Mouse (Mus musculus) neural tube, embryonic 11.5 days (tissue): Measurements from ENCODE around the gene 9130213A22Rik. TPM values are rescaled to one million over a fixed set of nuclear protein-coding genes. Genes with fewer than 3 reads are reported as not detected.
A peak's percentile ranks its signal among the peaks of the same experiment; 100 is the strongest.

Experiments
- ATAC-seq: fragments of 200-750 bp; cut with Nextera tagmentation; 2 replicates; pipeline ENCODE4 v1.8.0; 2017; ENCODE audit warnings: moderate number of reproducible peaks, mild to moderate bottlenecking, moderate TSS enrichment, moderate library complexity; ENCODE audit not compliant: insufficient read depth, low FRiP score, low TSS enrichment
- DNase-seq: peaks from one replicate; pipeline ENCODE4 v3.0.0-alpha.2; 2015; ENCODE audit warnings: low spot score
- H3K27ac ChIP-seq: fragments of 300-500 bp; sonication (generic); 2 replicates; pipeline ENCODE4 v1.5.1; 2014; ENCODE audit warnings: low read depth, mild to moderate bottlenecking, low read length
- H3K27me3 ChIP-seq: fragments of 300-500 bp; sonication (generic); 2 replicates; pipeline ENCODE4 v1.6.1; 2014; ENCODE audit warnings: mild to moderate bottlenecking, low read length, mixed read lengths; ENCODE audit not compliant: control insufficient read depth, insufficient read depth
- H3K36me3 ChIP-seq: fragments of 300-500 bp; sonication (generic); 2 replicates; pipeline ENCODE4 v1.6.1; 2014; ENCODE audit warnings: mild to moderate bottlenecking, low read length, moderate library complexity, mixed read lengths; ENCODE audit not compliant: control insufficient read depth, insufficient read depth
- H3K4me1 ChIP-seq: fragments of 300-500 bp; sonication (generic); 2 replicates; pipeline ENCODE4 v1.6.1; 2014; ENCODE audit warnings: low read length, mixed read lengths; ENCODE audit not compliant: control insufficient read depth, insufficient read depth
- H3K4me2 ChIP-seq: fragments of 300-500 bp; sonication (generic); 2 replicates; pipeline ENCODE4 v1.6.1; 2014; ENCODE audit warnings: low read depth, mild to moderate bottlenecking, moderate library complexity
- H3K4me3 ChIP-seq: fragments of 300-500 bp; sonication (generic); 2 replicates; pipeline ENCODE4 v1.5.1; 2014; ENCODE audit warnings: low read depth, low read length
- H3K9ac ChIP-seq: fragments of 300-500 bp; sonication (generic); 2 replicates; pipeline ENCODE4 v1.6.1; 2014; ENCODE audit warnings: mild to moderate bottlenecking, low read length
- H3K9me3 ChIP-seq: fragments of 300-500 bp; sonication (generic); 2 replicates; pipeline ENCODE4 v1.6.1; 2016; ENCODE audit warnings: low read length; ENCODE audit not compliant: control insufficient read depth
- WGBS: fragments of 180-500 bp; shearing (Covaris S2); extraction: QIAGEN DNeasy Blood & Tissue Kit; methylation state at CpG from one replicate; pipeline ENCODE4 v1.1.7; 2014; 5-methylcytosine and 5-hydroxymethylcytosine counted together
- polyA plus RNA-seq: library from polyadenylated mRNA; unstranded; fragments of >200 nt; fragmentation: Nextera tagmentation; extraction: Ambion mirVana; gene quantifications from 2 replicates; pipeline ENCODE4 v1.2.1, GENCODE M21; 2014

Gene 9130213A22Rik
- polyA plus RNA-seq, 1 experiment from 2014 or later, result not detected

GRCm38 (mm10) chr11:69121001-69121740 is 1.2 kb downstream of the 9130213A22Rik start:
- Histone ChIP-seq H3K4me3 (peak overlapping the region; percentile 69), H3K4me1 (peaks cover 20% of the 10 kb centered on the region), H3K36me3 (no peaks in the 10 kb centered on the region), H3K27me3 (peaks cover 18% of the 10 kb centered on the region), H3K9ac (peak overlapping the region; percentile 43; the same call in 1 of the 2 replicates), H3K27ac (no peak overlapping the region), H3K9me3 (no peaks in the 10 kb centered on the region), H3K4me2 (peak overlapping the region; percentile 90)
- WGBS, result under 1% methylated on average over 33 of the region's 33 CpGs
- ATAC-seq (no peak), DNase-seq (peak; percentile 54)

GRCm38 (mm10) chr11:69120221-69121000 is 2.0 kb downstream of the 9130213A22Rik start, which contains the start of gene Hes7:
TSS of gene Hes7 (plus strand) at chr11:69120404.
- Histone ChIP-seq H3K27me3 (peaks cover 18% of the 10 kb centered on the region), H3K4me3 (peak within 1 kb of the TSS; percentile 69), H3K27ac (no peak within 1 kb of the TSS), H3K9ac (peak within 1 kb of the TSS; percentile 43; the same call in 1 of the 2 replicates), H3K4me1 (peaks cover 16% of the 10 kb centered on the region), H3K36me3 (no peaks in the 10 kb centered on the region), H3K4me2 (peak within 1 kb of the TSS; percentile 90), H3K9me3 (no peaks in the 10 kb centered on the region)
- DNase-seq (peak; percentile 50), ATAC-seq (no peak)
- WGBS, result under 1% methylated on average over 27 of the region's 27 CpGs

GRCm38 (mm10) chr11:69119446-69120155 is 2.8 kb downstream of the 9130213A22Rik start:
- H3K27ac ChIP-seq, result no peak overlapping the region
- no peak overlapping the region for H3K9ac ChIP-seq
- peaks cover 18% of the 10 kb centered on the region for H3K27me3 ChIP-seq
- ATAC-seq, result no peak
- H3K4me3 ChIP-seq, result peak overlapping the region; percentile 32
- peaks cover 16% of the 10 kb centered on the region for H3K4me1 ChIP-seq
- H3K9me3 ChIP-seq, result no peaks in the 10 kb centered on the region
- 17% methylated on average over 14 of the region's 14 CpGs for WGBS
- DNase-seq, result no peak
- H3K4me2 ChIP-seq, result peak overlapping the region; percentile 90
- H3K36me3 ChIP-seq, result no peaks in the 10 kb centered on the region

- ATAC-seq (peak; percentile 38; the same call in 1 of the 2 replicates), DNase-seq (peak; percentile 88)
- H3K9ac ChIP-seq, result no peak overlapping the region
- WGBS, result under 1% methylated on average over 15 of the region's 15 CpGs
- H3K27ac ChIP-seq, result no peak overlapping the region
- peak overlapping the region; percentile 75 for H3K4me3 ChIP-seq
- H3K4me1 ChIP-seq, result peaks cover 16% of the 10 kb centered on the region
- no peaks in the 10 kb centered on the region for H3K36me3 ChIP-seq
- H3K4me2 ChIP-seq, result peak overlapping the region; percentile 98
- peaks cover 21% of the 10 kb centered on the region for H3K27me3 ChIP-seq
- H3K9me3 ChIP-seq, result no peaks in the 10 kb centered on the region
These were observed 3.6 kb downstream of the 9130213A22Rik start for GRCm38 (mm10) chr11:69118765-69119164.

GRCm38 (mm10) chr11:69117737-69118695 is 4.4 kb downstream of the 9130213A22Rik start:
- H3K4me3 ChIP-seq, result peak overlapping the region; percentile 75
- H3K36me3 ChIP-seq, result no peaks in the 10 kb centered on the region
- peaks cover 16% of the 10 kb centered on the region for H3K4me1 ChIP-seq
- H3K27me3 ChIP-seq, result peaks cover 21% of the 10 kb centered on the region
- under 1% methylated on average over 45 of the region's 45 CpGs for WGBS
- H3K27ac ChIP-seq, result 0 out of 2 replicates have a peak overlapping the region, but pooled peaks have one; percentile 10
- peak overlapping the region; percentile 98 for H3K4me2 ChIP-seq
- ATAC-seq (no peak), DNase-seq (peak; percentile 55)
- peak overlapping the region; percentile 66 for H3K9ac ChIP-seq
- no peaks in the 10 kb centered on the region for H3K9me3 ChIP-seq

GRCm38 (mm10) chr11:69116843-69117242 is 5.5 kb downstream of the 9130213A22Rik start:
- no peak overlapping the region for H3K9ac ChIP-seq
- no peaks in the 10 kb centered on the region for H3K9me3 ChIP-seq
- DNase-seq (no peak), ATAC-seq (no peak)
- no peaks in the 10 kb centered on the region for H3K36me3 ChIP-seq
- no peak overlapping the region for H3K27ac ChIP-seq
- peaks cover 21% of the 10 kb centered on the region for H3K27me3 ChIP-seq
- no peak overlapping the region for H3K4me3 ChIP-seq
- 53% methylated on average over 5 of the region's 5 CpGs for WGBS
- H3K4me2 ChIP-seq, result peak overlapping the region; percentile 98
- peaks cover 15% of the 10 kb centered on the region for H3K4me1 ChIP-seq

DNA sequence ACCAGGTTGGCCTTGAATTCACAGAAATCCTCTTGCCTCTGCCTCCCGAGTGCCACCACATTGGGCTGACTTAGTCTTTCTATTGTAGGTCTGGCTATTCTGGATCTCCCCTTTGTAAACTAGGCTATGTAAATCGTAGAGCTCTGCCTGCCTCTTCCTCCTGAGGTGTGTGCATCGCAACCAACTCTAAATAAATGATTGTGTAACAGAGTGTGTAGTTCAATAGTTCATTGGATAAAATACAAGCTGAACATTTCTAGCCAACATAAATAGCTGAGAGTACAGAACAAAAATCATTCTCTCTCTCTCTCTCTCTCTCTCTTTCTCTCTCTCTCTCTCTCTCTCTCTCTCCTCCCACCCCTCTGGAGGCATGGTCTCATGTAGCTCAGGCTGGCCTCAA is 7.8 kb downstream of the 9130213A22Rik start:
- Histone ChIP-seq H3K36me3 (no peaks in the 10 kb centered on the region), H3K4me1 (peaks cover 11% of the 10 kb centered on the region), H3K9ac (no peak overlapping the region), H3K4me3 (no peak overlapping the region), H3K27me3 (peaks cover 6% of the 10 kb centered on the region; the same call in 1 of the 2 replicates), H3K4me2 (no peak overlapping the region), H3K27ac (no peak overlapping the region), H3K9me3 (no peaks in the 10 kb centered on the region)
- no peak for DNase-seq
- WGBS, result 82% methylated on average over 3 of the region's 3 CpGs
- ATAC-seq, result no peak
